Mouse (Mus musculus): ENCODE data around the gene Uhrf2.
"Not testable (repeated sequence)": the region's sequence is repeated elsewhere in the genome, so short reads cannot be mapped to it uniquely, and the experiment has no call there.

Uhrf2 gene

GRCm38 (mm10) chr19:30029894-30030635 lies at the start of gene Uhrf2:
Gene Uhrf2, plus strand, starts transcription at chr19:30030513.
- DNase-seq (ENCODE audit: low read depth, low spot score): peak; percentile 96

GRCm38 (mm10) chr19:29984208-29985005 lies 45.9 kb upstream of the Uhrf2 start:
- no peak for DNase-seq (ENCODE audit: low read depth, low spot score)

- DNase-seq (ENCODE audit: low read depth, low spot score): no peak
These were observed 43.7 kb upstream of the Uhrf2 start for GRCm38 (mm10) chr19:29986464-29987091.

- DNase-seq (ENCODE audit: low read depth, low spot score): no peak
These were observed 29.6 kb upstream of the Uhrf2 start for GRCm38 (mm10) chr19:30000406-30001365.

GRCm38 (mm10) chr19:30001550-30001949 lies 28.8 kb upstream of the Uhrf2 start:
- no peak for DNase-seq (ENCODE audit: low read depth, low spot score)

- DNase-seq (ENCODE audit: low read depth, low spot score): no peak
These were observed 26.7 kb upstream of the Uhrf2 start, which contains the start of gene Trpd52l3 for GRCm38 (mm10) chr19:30003621-30004020. Gene Trpd52l3, plus strand, starts transcription at chr19:30003790.

GRCm38 (mm10) chr19:30006371-30006770 lies 23.9 kb upstream of the Uhrf2 start:
- DNase-seq (ENCODE audit: low read depth, low spot score): no peak

GRCm38 (mm10) chr19:30010520-30011296 lies 19.6 kb upstream of the Uhrf2 start:
- DNase-seq (ENCODE audit: low read depth, low spot score): no peak

GRCm38 (mm10) chr19:30014331-30014730 lies 16.0 kb upstream of the Uhrf2 start:
- DNase-seq (ENCODE audit: low read depth, low spot score): no peak

- no peak for DNase-seq (ENCODE audit: low read depth, low spot score)
These were observed 14.2 kb upstream of the Uhrf2 start for GRCm38 (mm10) chr19:30016156-30016555.

- not testable (repeated sequence) for DNase-seq (ENCODE audit: low read depth, low spot score)
These were observed 6.9 kb upstream of the Uhrf2 start for GRCm38 (mm10) chr19:30023419-30023818.

GRCm38 (mm10) chr19:30029002-30029710 lies 1.2 kb upstream of the Uhrf2 start:
- no peak for DNase-seq (ENCODE audit: low read depth, low spot score)

- no peak for DNase-seq (ENCODE audit: low read depth, low spot score)
These were observed 539 bp downstream of the Uhrf2 start for GRCm38 (mm10) chr19:30030636-30031467.

- no peak for DNase-seq (ENCODE audit: low read depth, low spot score)
These were observed 1.2 kb downstream of the Uhrf2 start for GRCm38 (mm10) chr19:30031468-30031931.

- DNase-seq (ENCODE audit: low read depth, low spot score): no peak
These were observed 1.9 kb downstream of the Uhrf2 start for GRCm38 (mm10) chr19:30032206-30032605.

GRCm38 (mm10) chr19:30035361-30035760 lies 5.0 kb downstream of the Uhrf2 start:
- DNase-seq (ENCODE audit: low read depth, low spot score): no peak

- no peak for DNase-seq (ENCODE audit: low read depth, low spot score)
These were observed 13.4 kb downstream of the Uhrf2 start for GRCm38 (mm10) chr19:30043691-30044090.

- no peak for DNase-seq (ENCODE audit: low read depth, low spot score)
These were observed 14.3 kb downstream of the Uhrf2 start for GRCm38 (mm10) chr19:30044630-30045029.

- no peak for DNase-seq (ENCODE audit: low read depth, low spot score)
These were observed 15.5 kb downstream of the Uhrf2 start for GRCm38 (mm10) chr19:30045857-30046256.
